Mouse (Mus musculus) large intestine, adult 2 months (tissue): ENCODE measurements around the gene Elp4. TPM values are rescaled to one million over a fixed set of nuclear protein-coding genes. Genes with fewer than 3 reads are reported as not detected.

Experiments used
- DNase-seq: peaks from one replicate; pipeline ENCODE4 v3.0.0-alpha.2; 2012; ENCODE audit warnings: low read depth, low spot score
- WGBS: fragments of 180-500 bp; shearing (Covaris S2); methylation state at CpG from one replicate; pipeline ENCODE4 v1.1.7; 2018; 5-methylcytosine and 5-hydroxymethylcytosine counted together
- polyA plus RNA-seq: library from polyadenylated mRNA; depleted of rRNA; stranded (reverse); fragments of >200 nt; gene quantifications from 2 replicates; pipeline ENCODE4 v1.2.3, GENCODE M21; 2012; rRNA removed

Elp4 gene
- polyA plus RNA-seq, 1 experiment = 2.1 TPM

- DNase-seq = no peak
- WGBS = 9% methylated on average over 16 of the region's 16 CpGs
Observed at GRCm38 (mm10) chr2:105662121-105662520, 242.2 kb downstream of the Elp4 start.

GRCm38 (mm10) chr2:105661623-105662066 lies 242.7 kb downstream of the Elp4 start:
- no peak for DNase-seq
- WGBS = 4% methylated on average over 18 of the region's 18 CpGs

GRCm38 (mm10) chr2:105660874-105661622 lies 243.3 kb downstream of the Elp4 start:
- 5% methylated on average over 26 of the region's 26 CpGs for WGBS
- no peak for DNase-seq

GRCm38 (mm10) chr2:105659926-105660873 lies 244.2 kb downstream of the Elp4 start:
- WGBS = 5% methylated on average over 41 of the region's 41 CpGs
- no peak for DNase-seq

- 9% methylated on average over 9 of the region's 9 CpGs for WGBS
Observed at GRCm38 (mm10) chr2:105659350-105659749, 245.0 kb downstream of the Elp4 start.

GRCm38 (mm10) chr2:105656456-105656855 lies 247.9 kb downstream of the Elp4 start:
- 71% methylated on average over 8 of the region's 8 CpGs for WGBS

More at GRCm38 (mm10) chr2:105659350-105659749, 245.0 kb downstream of the Elp4 start:
- DNase-seq = no peak

More at GRCm38 (mm10) chr2:105656456-105656855, 247.9 kb downstream of the Elp4 start:
- no peak for DNase-seq

Other genes starting within 250 kb of the Elp4 start
- 0.72 and 1.5 TPM in 2 replicates for gene Pax6, start 235.7 kb downstream of the Elp4 start, polyA plus RNA-seq
- gene Immp1l, start 74 bp upstream of the Elp4 start, polyA plus RNA-seq = 15.5 and 15.8 TPM in 2 replicates
- gene Dnajc24, start 99.0 kb upstream of the Elp4 start, polyA plus RNA-seq = 10.0 and 11.2 TPM in 2 replicates